ENCODE assay signal across 9 mouse cellular contexts in genomic region chr1:52578298-52579056, GRCm38 (mm10). TPM values are rescaled to one million over a fixed set of nuclear protein-coding genes. Genes with fewer than 3 reads are reported as not detected.
A peak's percentile ranks its signal among the peaks of the same experiment; 100 is the strongest.
DNase-seq lines count a peak whose midpoint lies in the region; ATAC-seq and TF ChIP-seq lines count a peak whose summit lies in the region.
"Had no signal": no experiment of that assay in that cellular context is flagged by ENCODE, and none has a peak within 500 bp of the region (broad histone marks: within the 10 kb centered on the region; RNA-seq: fewer than 3 reads in every experiment).

No protein-coding gene starts in this region.

- ATAC-seq in G1E (ENCODE audit: extremely low read depth, insufficient number of reproducible peaks, low FRiP score, poor library complexity, severe bottlenecking), result peak; percentile 89
- peak; percentile 95 for ATAC-seq in forebrain, postnatal 0 days
- peak; percentile 70 for ATAC-seq in hindbrain, postnatal 0 days
- peak; percentile 83 for ATAC-seq in liver, embryonic 11.5 days (replicated peaks; ENCODE audit: low FRiP score)
- peak; percentile 96 for ATAC-seq in monocyte, adult 5-6 weeks (replicated peaks; ENCODE audit: insufficient number of reproducible peaks, low FRiP score, low TSS enrichment, poor library complexity, severe bottlenecking)

- peak overlapping the region; percentile 59; the same call in 1 of the 2 replicates for H3K27ac ChIP-seq in forebrain, postnatal 0 days (ENCODE audit: low read depth, low read length)
- H3K27ac ChIP-seq in hindbrain, postnatal 0 days, result peak overlapping the region; percentile 45; the same call in 1 of the 2 replicates
- H3K27ac ChIP-seq in liver, embryonic 11.5 days (ENCODE audit: low read depth, low read length), result peak overlapping the region; percentile 2; the same call in 1 of the 2 replicates
- H3K27ac ChIP-seq: heart, adult 2 months had no signal

- no peak overlapping the region for H3K4me2 ChIP-seq in forebrain, postnatal 0 days (ENCODE audit: low read depth)
- H3K4me2 ChIP-seq in hindbrain, postnatal 0 days (ENCODE audit: low read depth, low read length), result no peak overlapping the region
- H3K4me2 ChIP-seq in liver, embryonic 11.5 days, result 0 out of 2 replicates have a peak overlapping the region, but pooled peaks have one; percentile 27

- DNase-seq in 416B (ENCODE audit: low read depth) (peak; percentile 85), G1E (ENCODE audit: low spot score) (peak; percentile 40)
- peak; percentile 81 for DNase-seq in forebrain, postnatal 0 days
- DNase-seq in hindbrain, postnatal 0 days (ENCODE audit: low spot score), result peak; percentile 59
- peak; percentile 47 for DNase-seq in liver, embryonic 11.5 days (ENCODE audit: low spot score)
- peak; percentile 53 to 58 for DNase-seq in thymus, postnatal 10 days (ENCODE audit: low spot score in 2 of 2)
- no peak for DNase-seq in adrenal gland, adult 2 months

- peaks cover 39% of the 10 kb centered on the region for H3K4me1 ChIP-seq in G1E (ENCODE audit: insufficient read depth, low read depth, low read length)
- peaks cover 6% of the 10 kb centered on the region; the same call in 1 of the 2 replicates for H3K4me1 ChIP-seq in forebrain, postnatal 0 days (ENCODE audit: insufficient read depth)
- H3K4me1 ChIP-seq in hindbrain, postnatal 0 days (ENCODE audit: insufficient read depth, low read length), result peaks cover 8% of the 10 kb centered on the region; the same call in 1 of the 2 replicates
- H3K4me1 ChIP-seq in liver, embryonic 11.5 days (replicated peaks; ENCODE audit: control insufficient read depth, insufficient read depth, low read length), result peaks cover 9% of the 10 kb centered on the region

- WGBS in forebrain, postnatal 0 days, result 45% methylated on average over 5 of the region's 5 CpGs
- 47% methylated on average over 5 of the region's 5 CpGs for WGBS in hindbrain, postnatal 0 days
- 25% methylated on average over 5 of the region's 5 CpGs for WGBS in liver, embryonic 11.5 days

- peak overlapping the region; percentile 31; the same call in 1 of the 2 replicates for H3K4me3 ChIP-seq in G1E (ENCODE audit: low read depth, low read length)
- H3K4me3 ChIP-seq in forebrain, postnatal 0 days (ENCODE audit: low read depth, low read length), result no peak overlapping the region
- H3K4me3 ChIP-seq in hindbrain, postnatal 0 days (ENCODE audit: low read length), result no peak overlapping the region
- no peak overlapping the region for H3K4me3 ChIP-seq in liver, embryonic 11.5 days (ENCODE audit: low read depth, low read length)
- H3K4me3 ChIP-seq: heart, adult 2 months had no signal

- H3K9me3 ChIP-seq in G1E (replicated peaks), result no peaks in the 10 kb centered on the region
- no peaks in the 10 kb centered on the region for H3K9me3 ChIP-seq in forebrain, postnatal 0 days (ENCODE audit: low read length)
- H3K9me3 ChIP-seq in hindbrain, postnatal 0 days (ENCODE audit: low read length), result no peaks in the 10 kb centered on the region
- no peaks in the 10 kb centered on the region for H3K9me3 ChIP-seq in liver, embryonic 11.5 days (ENCODE audit: control insufficient read depth, low read length)

- no peak overlapping the region for H3K9ac ChIP-seq in forebrain, postnatal 0 days
- H3K9ac ChIP-seq in hindbrain, postnatal 0 days (replicated peaks; ENCODE audit: low read length), result no peak overlapping the region
- H3K9ac ChIP-seq in liver, embryonic 11.5 days (ENCODE audit: low read depth, low read length), result no peak overlapping the region

- no peak for TF ChIP-seq CTCF in G1E (IDR thresholded peaks at IDR 0.05; ENCODE audit: low read depth, low read length)
- TF ChIP-seq CTCF in forebrain, postnatal 0 days (IDR thresholded peaks at IDR 0.05; ENCODE audit: low read depth), result no peak
- TF ChIP-seq CTCF in hindbrain, postnatal 0 days (IDR thresholded peaks at IDR 0.05; ENCODE audit: low read depth), result no peak

- no peaks in the 10 kb centered on the region for H3K36me3 ChIP-seq in G1E (replicated peaks)
- no peaks in the 10 kb centered on the region for H3K36me3 ChIP-seq in forebrain, postnatal 0 days (ENCODE audit: insufficient read depth)
- H3K36me3 ChIP-seq in hindbrain, postnatal 0 days (ENCODE audit: insufficient read depth, low read length), result no peaks in the 10 kb centered on the region
- H3K36me3 ChIP-seq in liver, embryonic 11.5 days (ENCODE audit: control insufficient read depth, insufficient read depth, low read length), result no peaks in the 10 kb centered on the region

- no peaks in the 10 kb centered on the region for H3K27me3 ChIP-seq in G1E (ENCODE audit: insufficient read depth, low read length)
- H3K27me3 ChIP-seq in forebrain, postnatal 0 days (ENCODE audit: insufficient read depth, low read length), result no peaks in the 10 kb centered on the region
- no peaks in the 10 kb centered on the region for H3K27me3 ChIP-seq in hindbrain, postnatal 0 days (ENCODE audit: insufficient read depth, low read length)
- H3K27me3 ChIP-seq in liver, embryonic 11.5 days (replicated peaks; ENCODE audit: control insufficient read depth, insufficient read depth, low read length), result no peaks in the 10 kb centered on the region

RNA-seq across cellular contexts. Expression of gene Nemp2, which starts 52.0 kb away (rescaled TPM):
- 13.2 and 23.2 TPM in 2 replicates for total RNA-seq in G1E (2014; fragmentation: Nextera tagmentation)
- 17.4 and 21.3 TPM in 2 replicates for total RNA-seq in G1E (2017)
- 1.1 TPM in 2 replicates for polyA plus RNA-seq in G1E (2012)
- 10.1 and 10.3 TPM in 2 replicates for total RNA-seq in forebrain, postnatal 0 days (2014; rRNA removed)
- 4.2 and 4.7 TPM in 2 replicates for polyA plus RNA-seq in forebrain, postnatal 0 days (2015; fragmentation: Nextera tagmentation; extraction: Ambion mirVana)
- total RNA-seq in hindbrain, postnatal 0 days (2014; rRNA removed), result 9.6 and 15.4 TPM in 2 replicates
- polyA plus RNA-seq in hindbrain, postnatal 0 days (2015; fragmentation: Nextera tagmentation; extraction: Ambion mirVana), result 4.4 and 4.5 TPM in 2 replicates
- polyA plus RNA-seq in liver, embryonic 11.5 days (2014; fragmentation: Nextera tagmentation; extraction: Ambion mirVana), result 5.2 and 5.8 TPM in 2 replicates
- total RNA-seq in monocyte, adult 5-6 weeks (2017), result 17.8 to 39.0 TPM (median 23.6 TPM) in 3 replicates
- total RNA-seq in adrenal gland, adult 2 months (2021), result 1 to 10 TPM; 1.4 to 3.7 TPM
- 2.0 and 3.0 TPM in 2 replicates for polyA plus RNA-seq in adrenal gland, adult 2 months (2012; rRNA removed)

Comparison
In these comparisons a context has a peak if more than half of its experiments do, and no peak if none do; other contexts are left out.
1. H3K27ac ChIP-seq: peak in every context shown above with its lines; median percentile 59 in forebrain, postnatal 0 days; 45 in hindbrain, postnatal 0 days; 2 in liver, embryonic 11.5 days.